Mouse (Mus musculus) E14TG2a.4 (cell line): ENCODE measurements around the gene Apoc3.

ENCODE experiments used
- CTCF ChIP-seq: conservative IDR thresholded peaks from 2 replicates; pipeline ENCODE4 v1.5.1; 2014; ENCODE audit warnings: low read length
- NANOG ChIP-seq: IDR thresholded peaks from 2 replicates; pipeline ENCODE4 v1.6.1; 2014; ENCODE audit warnings: borderline replicate concordance, low read length, mixed read lengths
- POU5F1 ChIP-seq: IDR thresholded peaks from 2 replicates; pipeline ENCODE4 v1.6.1; 2014; ENCODE audit warnings: low read length, borderline replicate concordance

GRCm38 (mm10) chr9:46186387-46186786, 49.0 kb downstream of the Apoc3 start:
- TF ChIP-seq CTCF (peak; percentile 34), NANOG (no peak), POU5F1 (no peak)
